Mouse (Mus musculus) heart, adult 11 months (tissue): ENCODE measurements around the gene Krt9.

Experiments used
- DNase-seq: peaks from one replicate; pipeline ENCODE4 v3.0.0; 2022

Gene Krt9

DNA sequence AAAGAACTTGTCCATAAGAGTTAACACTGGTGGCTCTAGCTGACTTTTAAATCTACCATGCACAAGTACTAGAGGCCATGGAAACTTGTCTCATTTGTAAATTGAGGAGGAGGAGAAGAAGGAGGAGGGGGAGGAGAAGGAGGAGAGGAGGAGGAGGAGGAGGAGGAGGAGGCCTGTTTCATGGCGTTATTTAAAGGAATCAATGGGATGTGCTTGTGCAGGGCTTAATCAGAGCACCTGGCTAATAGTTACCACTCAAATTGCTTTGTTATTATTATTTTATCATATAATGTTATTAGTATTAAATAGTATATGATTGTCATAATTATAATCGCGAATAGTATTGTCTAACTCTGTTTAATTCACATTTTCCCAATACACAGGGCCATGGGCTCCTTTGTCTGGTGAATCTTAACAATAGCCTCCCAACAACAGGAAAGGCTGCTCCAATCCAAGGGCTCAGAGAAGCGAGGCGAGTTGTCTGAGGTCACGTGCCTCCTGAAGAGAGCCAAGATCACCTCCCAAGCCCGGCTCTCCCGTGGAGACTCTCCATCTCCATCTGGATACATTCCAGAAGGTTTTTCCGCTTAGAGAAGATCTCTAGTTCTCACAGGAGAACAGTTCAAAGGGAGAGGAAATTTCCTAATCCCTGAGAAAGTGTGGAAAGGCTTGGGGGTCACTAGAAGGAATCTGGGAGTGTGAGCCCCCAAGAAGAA, 44.3 kb downstream of the Krt9 start, which contains the start of gene Krt19:
Gene Krt19, minus strand, starts transcription at position 51 of the 716 bp plus-strand sequence.
- DNase-seq: no peak

DNA sequence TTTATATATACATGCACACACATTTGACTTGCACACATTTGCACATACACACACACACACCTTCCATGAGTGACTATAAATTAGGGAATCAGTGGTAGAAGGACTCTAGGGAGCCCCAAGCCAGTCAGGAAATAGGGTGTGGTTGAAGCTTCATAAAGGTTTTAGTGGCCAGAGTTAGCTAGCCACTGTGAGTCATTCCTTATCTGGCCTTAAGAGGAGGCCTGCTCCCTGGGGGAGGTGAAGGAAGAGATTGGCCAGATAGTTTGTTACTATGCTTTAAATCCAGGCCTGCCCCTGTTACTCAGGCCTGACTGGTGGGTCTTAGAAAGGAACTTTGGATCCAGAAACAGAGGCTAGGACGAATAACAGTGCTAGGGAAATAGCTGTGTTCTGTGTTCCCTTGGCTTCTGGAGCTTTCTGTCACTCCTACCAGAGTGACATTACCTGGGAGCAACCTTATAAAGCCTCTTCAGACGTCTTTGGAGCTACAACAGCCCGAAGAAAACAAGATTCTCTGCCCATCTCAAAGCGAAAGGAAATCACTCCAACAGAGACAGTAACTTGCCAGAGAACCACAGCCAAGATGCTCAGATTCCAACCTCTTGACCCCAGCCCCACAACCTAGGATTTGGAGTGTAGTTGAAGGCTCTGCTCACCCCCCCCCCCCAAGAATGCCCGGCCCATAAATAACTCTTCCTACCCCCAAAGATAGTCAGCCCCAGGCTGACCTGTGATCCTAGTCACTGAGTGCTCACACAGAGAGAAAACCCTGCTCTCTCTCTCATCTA, 45.3 kb downstream of the Krt9 start:
- no peak for DNase-seq

DNA sequence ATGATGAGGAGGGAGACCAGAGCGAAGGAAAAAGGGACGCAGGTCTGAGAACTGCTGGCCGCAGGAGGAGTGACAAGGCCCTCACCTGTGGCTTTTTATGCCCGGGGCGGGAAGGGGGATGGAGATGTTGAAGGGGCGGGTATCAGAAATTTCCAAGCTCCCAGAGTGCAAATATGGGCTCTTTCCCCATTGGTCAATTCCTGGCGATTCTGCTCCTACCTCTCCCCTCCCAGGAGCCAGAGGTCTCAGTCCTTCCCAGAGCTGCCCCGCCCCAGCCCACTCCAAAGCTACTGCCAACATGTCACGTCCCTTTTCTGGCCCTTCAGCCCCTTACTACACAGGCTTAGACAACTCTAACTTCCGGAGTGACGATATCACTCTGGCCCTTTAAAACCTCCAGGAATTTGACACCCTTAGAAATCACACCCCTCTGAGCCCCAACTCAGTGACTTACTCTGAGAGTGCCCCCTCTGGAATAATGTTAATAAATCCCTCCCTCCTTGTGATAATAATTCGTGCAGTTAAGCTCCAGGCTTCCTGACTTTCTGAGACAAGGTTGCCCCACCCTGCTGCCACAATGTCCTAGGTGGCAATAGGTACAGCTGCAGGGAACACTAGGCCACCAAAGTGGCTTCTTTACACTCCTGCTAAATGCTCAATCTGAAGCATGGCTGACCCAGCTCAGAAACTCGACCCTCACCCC, 47.0 kb downstream of the Krt9 start:
- no peak for DNase-seq

DNA sequence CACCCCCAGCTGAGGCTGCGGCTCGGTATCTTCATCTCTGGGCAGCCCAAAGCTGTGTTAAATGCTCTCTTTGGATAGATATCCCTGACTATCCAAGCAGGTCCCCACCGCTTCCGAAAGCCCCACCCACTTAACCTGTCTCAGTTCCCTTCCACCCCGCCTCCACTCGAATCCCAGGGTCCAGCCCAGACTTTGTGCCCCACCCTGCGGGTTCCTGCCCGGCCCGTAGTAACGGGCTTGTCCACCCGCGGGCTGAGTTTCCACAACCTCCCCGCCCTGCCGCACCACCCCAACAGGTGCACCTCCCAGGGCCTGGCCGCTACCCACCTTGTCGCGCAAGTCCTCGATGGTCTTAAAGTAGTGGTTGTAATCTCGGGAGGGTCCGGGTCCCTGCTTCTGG, 47.9 kb downstream of the Krt9 start:
- no peak for DNase-seq

DNA sequence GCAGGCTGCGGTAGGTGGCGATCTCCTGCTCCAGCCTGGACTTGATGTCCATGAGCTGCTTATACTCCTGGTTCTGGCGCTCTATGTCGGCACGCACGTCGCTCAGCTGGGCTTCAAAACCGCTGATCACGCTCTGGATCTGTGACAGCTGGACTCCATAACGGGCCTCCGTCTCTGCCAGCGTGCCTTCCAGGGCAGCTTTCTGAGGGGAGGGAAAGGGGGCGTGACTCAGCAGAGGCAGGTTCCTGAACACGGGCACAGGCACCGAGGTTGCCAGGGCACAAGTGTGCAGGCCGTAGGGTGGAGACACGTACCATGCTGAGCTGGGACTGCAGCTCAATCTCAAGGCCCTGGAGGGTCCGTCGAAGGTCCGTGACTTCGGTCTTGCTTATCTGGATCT, 52.1 kb downstream of the Krt9 start:
- peak; percentile 89 for DNase-seq

DNA sequence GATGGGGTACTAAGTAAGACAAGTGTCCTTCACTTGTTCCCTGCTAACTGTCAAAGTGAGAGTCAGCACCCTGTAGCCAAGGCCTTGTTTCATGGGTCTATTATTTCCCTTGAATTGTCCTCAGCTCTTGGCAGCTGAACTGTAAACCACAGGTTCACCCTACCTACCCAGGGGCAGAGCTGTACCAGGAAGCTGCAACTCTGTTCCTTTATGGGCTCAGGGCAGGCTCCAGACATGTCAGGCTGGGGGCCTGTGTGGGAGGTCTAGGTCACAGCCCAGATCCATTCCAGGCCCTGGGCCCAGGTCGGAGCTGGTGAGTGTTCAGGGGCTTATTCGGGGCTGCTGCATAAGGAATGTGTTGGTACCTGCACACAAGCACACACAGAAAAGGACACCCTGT, 53.7 kb downstream of the Krt9 start:
- DNase-seq: no peak

DNA sequence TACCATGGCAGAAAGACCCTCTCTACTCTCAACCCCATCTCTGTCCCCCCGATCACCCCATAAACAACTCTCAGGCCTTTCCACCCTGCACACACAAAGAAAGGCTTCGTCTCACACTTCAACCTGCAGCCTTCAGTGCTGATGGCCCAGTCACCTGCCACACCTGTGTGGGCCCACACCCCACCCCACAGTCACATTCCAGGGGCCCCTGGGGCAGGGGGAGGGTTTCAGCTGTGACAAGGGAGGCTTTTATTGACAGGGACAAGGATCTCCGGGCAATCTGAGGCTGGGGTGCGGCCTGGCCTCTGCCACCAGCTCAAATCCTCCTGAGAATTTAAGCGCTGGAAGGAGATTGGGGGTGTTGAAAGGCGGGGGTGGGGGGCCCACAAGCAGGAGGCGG, 54.2 kb downstream of the Krt9 start:
- no peak for DNase-seq

DNA sequence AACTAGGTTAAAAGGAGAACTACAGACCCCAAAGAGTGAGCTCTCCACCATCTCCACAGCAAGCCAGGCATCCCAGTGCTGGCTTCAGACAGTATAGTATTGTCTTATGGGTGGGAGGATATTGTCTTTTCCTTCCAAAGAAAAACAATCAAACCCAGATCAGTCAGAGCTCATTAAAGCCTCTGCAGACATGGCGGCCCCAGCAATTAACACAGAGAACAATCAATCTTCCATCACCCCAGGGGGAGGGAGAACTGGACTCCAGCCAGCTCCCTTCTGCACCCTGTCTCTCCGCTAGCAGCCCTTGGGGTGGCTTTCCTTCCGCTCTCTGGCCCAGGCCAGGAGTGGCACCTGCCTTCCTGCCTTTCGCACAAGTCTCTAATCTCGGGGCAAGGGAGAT, 55.4 kb downstream of the Krt9 start:
- DNase-seq: no peak
